Mouse (Mus musculus): ENCODE results near the gene Angel2. TPM values are rescaled to one million over a fixed set of nuclear protein-coding genes. Genes with fewer than 3 reads are reported as not detected.
A peak's percentile ranks its signal among the peaks of the same experiment; 100 is the strongest.

Angel2 gene
- total RNA-seq, 2 experiments from 2014 or later, result 51.7 to 52.3 TPM

GRCm38 (mm10) chr1:190978001-190978400 is 53.1 kb downstream of the Angel2 start:
- no peak for DNase-seq (ENCODE audit: low spot score in 2 of 2)

DNA sequence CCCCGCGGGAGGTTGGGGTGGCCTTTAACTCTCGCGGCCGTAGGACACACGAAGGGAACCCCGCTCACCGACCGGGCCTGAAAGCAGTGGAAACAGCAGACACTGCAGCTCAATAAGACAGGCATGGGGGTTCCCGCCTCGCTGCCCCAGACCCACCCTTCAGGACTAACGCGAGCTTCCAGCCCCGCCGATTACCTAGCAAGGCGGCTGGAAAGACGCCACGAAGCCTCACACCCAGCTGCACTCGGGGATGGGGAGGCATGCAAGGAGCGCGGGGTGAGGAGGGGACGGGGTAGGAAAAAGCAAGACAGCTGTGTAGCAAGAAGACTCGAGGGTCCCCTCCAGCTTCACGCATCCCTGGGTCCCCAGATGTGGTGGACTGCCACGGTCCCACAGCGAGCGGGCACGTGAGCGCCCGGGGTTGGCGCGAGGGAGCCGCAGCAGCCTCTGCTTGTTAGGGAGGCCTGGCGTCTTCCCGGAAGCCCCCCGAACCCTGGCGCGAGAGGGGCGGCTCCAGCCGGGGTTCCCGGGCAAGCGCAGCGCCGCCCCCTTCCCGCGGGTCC is 53.7 kb downstream of the Angel2 start:
- DNase-seq (ENCODE audit: low spot score in 2 of 2), result no peak

DNA sequence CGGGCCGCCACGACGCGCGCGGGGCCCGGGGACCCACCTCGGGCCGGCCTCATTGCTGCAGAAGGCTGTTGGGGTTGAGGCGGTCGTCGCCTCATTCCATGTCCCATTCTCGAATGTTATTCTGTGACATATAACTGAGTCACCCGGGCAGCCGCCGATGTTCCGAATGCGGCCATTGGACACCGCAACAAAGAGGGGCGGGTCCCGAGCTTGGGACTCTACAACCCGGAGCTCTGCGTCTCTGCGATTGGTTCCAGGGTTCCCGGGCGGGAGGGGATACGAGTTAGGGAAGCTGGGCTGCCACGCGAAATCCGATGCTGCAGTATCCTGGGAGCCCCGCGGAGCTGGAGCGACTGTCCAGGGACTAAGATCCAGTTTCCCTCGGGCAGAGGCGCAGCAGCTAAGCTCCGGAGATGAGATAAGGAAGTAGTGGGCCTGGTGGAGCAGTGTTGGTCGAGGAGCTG is 54.2 kb downstream of the Angel2 start, which contains the start of gene Vash2:
Gene Vash2, minus strand, starts transcription at position 197 of the 464 bp plus-strand sequence.
- peak; percentile 40 to 61 for DNase-seq (ENCODE audit: low spot score in 2 of 2)

DNA sequence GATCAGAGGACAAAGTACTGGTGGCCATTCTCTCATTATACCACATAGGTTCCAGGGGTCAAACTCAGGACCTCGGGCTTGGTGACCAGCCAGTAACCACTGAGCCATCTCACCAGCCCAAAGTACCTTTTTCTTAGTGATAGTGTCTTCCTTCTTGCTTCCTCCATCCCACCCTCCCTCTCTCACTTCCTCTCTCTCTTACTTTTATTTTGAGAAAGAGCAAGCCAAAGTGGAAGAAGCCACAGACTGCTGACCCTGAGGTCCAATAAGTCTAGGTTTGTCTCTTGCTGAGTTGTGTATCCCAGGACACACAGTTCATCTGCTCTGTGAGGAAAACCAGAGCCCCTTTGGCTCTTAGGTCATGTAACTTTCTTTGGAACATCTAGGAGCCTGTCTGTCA is 55.6 kb downstream of the Angel2 start:
- DNase-seq (ENCODE audit: low spot score in 2 of 2), result no peak

DNA sequence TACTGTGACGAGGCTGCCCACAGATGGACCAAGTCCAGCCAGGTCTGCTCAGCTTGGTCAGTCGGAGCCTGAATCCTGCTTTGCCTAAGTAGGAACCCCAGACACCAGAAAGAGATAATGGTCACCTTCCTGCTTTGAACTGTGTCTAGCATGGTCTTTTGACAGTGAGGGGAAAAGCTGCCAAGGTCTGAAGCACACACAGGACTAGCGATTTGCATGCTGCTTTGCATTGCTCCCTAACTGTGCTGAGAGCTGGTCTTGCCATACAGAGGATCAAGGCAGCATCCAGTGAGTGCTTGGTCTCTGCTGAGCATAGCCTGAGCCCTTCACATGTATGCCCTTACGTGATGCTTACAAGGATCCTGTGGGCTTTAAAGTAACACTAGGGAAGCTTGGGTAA is 56.5 kb downstream of the Angel2 start:
- no peak for DNase-seq (ENCODE audit: low spot score in 2 of 2)

- DNase-seq (ENCODE audit: low spot score in 2 of 2), result no peak
Measured at GRCm38 (mm10) chr1:190989437-190990082, 64.6 kb downstream of the Angel2 start.

DNA sequence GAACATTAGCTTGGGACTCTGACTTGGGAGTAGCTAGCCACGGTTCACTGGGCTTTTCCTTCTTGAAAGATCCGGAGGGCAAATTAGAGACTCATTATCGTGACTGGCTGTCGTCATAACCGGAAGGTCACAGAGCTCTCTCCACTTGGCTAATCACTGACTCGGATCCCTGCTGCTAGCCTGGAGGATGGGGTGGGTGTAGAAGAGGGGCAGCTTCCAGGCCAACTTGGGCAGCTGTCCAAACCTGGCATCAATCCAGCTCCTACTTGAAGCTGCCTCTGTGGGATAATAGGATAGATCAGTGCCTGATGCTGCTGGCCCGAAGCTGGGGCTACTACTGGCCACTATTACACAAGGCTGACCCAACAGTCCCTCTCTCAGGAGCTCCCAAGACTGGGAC is 70.6 kb downstream of the Angel2 start:
- peak in 1 of 2 experiments; percentile 46 for DNase-seq (ENCODE audit: low spot score in 2 of 2)

DNA sequence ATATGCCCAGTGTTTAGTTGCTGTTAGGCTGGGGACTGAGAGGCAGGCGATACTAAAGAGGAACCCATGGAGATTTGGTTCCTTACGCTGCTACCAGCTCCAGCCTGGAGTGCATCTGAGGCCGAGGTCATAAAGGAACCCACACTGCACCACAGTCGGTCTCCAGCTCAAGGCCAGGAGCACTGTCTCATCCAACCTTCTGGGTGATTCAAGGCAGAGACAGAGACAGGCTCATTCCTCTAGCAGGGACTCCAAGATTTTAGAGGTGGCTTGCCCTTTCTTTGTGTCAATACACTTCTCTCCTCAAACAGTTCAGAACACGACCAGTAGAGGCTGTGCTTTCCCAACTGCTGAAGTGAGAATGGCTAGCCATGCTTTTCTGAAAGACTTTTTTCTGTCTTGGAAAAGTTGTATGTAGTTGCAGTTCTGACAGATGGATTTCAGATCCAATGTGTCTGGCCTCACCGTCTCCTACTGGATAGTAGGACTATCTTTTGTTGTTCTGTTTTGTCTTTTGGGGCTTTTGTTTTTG is 71.5 kb downstream of the Angel2 start:
- no peak for DNase-seq (ENCODE audit: low spot score in 2 of 2)

Other genes with a start within 250 kb of the Angel2 start
- gene Rps6kc1, start 13.3 kb upstream of the Angel2 start, total RNA-seq (2021), result 10 to 100 TPM; 90.7 to 94.1 TPM
- gene Vash2, start 54.2 kb downstream of the Angel2 start, total RNA-seq (2021), result 1 to 10 TPM; 1.4 to 1.5 TPM
- 10 to 100 TPM; 15.3 to 15.8 TPM for gene Flvcr1, start 101.0 kb downstream of the Angel2 start, total RNA-seq (2021)
- not detected for gene Spata45, start 111.5 kb downstream of the Angel2 start, total RNA-seq (2021)
- 10 to 100 TPM; 29.7 to 34.5 TPM for gene Tatdn3, start 137.8 kb downstream of the Angel2 start, total RNA-seq (2021)
- under 1 TPM; 0.62 to 0.86 TPM for gene Nsl1, start 137.9 kb downstream of the Angel2 start, total RNA-seq (2021)
- 1 to 10 TPM; 1.2 to 2.3 TPM for gene Batf3, start 172.7 kb downstream of the Angel2 start, total RNA-seq (2021)
- not detected for gene Fam71a, start 239.7 kb downstream of the Angel2 start, total RNA-seq (2021)

Measured in layer of hippocampus, adult 18-20 months (tissue).